Mouse (Mus musculus) bone marrow macrophage, adult 2 months (primary cell): ENCODE data around the gene Shb.

Source experiments
- CTCF ChIP-seq: IDR thresholded peaks from 2 replicates; pipeline ENCODE4 v1.5.1; 2012; ENCODE audit warnings: low read depth, mild to moderate bottlenecking, low read length, moderate library complexity
- POLR2A ChIP-seq: IDR thresholded peaks from 2 replicates; pipeline ENCODE4 v1.6.1; 2012; ENCODE audit warnings: mild to moderate bottlenecking, low read depth, low read length, borderline replicate concordance

GRCm38 (mm10) chr4:45526175-45526574 lies 6.1 kb downstream of the Shb start:
- TF ChIP-seq POLR2A = no peak
- no peak for TF ChIP-seq CTCF
